Mouse (Mus musculus) hindbrain, embryonic 11.5 days (tissue): ENCODE measurements at regions not wholly inside any gene's neighbourhood (a gene's known extent, or its start where the extent isn't known, plus 50 kb on each side); places are given as distances from the start of the nearest gene placed in this dataset.

Experiments used
- ATAC-seq: fragments of 200-750 bp; cut with Nextera tagmentation; 2 replicates; pipeline ENCODE4 v1.8.0; 2017; ENCODE audit warnings: mild to moderate bottlenecking, moderate TSS enrichment, moderate library complexity; ENCODE audit not compliant: low FRiP score
- DNase-seq: peaks from one replicate; pipeline ENCODE4 v3.0.0-alpha.2; 2015; ENCODE audit warnings: low spot score
- H3K27ac ChIP-seq: fragments of 300-500 bp; sonication (generic); 2 replicates; pipeline ENCODE4 v1.5.1; 2014; ENCODE audit warnings: mild to moderate bottlenecking, low read depth, low read length
- H3K27me3 ChIP-seq: fragments of 300-500 bp; sonication (generic); 2 replicates; pipeline ENCODE4 v1.6.1; 2014; ENCODE audit warnings: mild to moderate bottlenecking, low read length, moderate library complexity, mixed read lengths; ENCODE audit not compliant: control insufficient read depth, insufficient read depth
- H3K36me3 ChIP-seq: fragments of 300-500 bp; sonication (generic); 2 replicates; pipeline ENCODE4 v1.6.1; 2014; ENCODE audit warnings: mild to moderate bottlenecking, low read length, moderate library complexity, mixed read lengths; ENCODE audit not compliant: control insufficient read depth, insufficient read depth
- H3K4me1 ChIP-seq: fragments of 300-500 bp; sonication (generic); replicated peaks from 2 replicates; pipeline ENCODE4 v1.6.1; 2014; ENCODE audit warnings: low read length, mixed read lengths; ENCODE audit not compliant: control insufficient read depth, insufficient read depth
- H3K4me2 ChIP-seq: fragments of 300-500 bp; sonication (generic); replicated peaks from 2 replicates; pipeline ENCODE4 v1.6.1; 2014; ENCODE audit warnings: mild to moderate bottlenecking, low read depth, low read length
- H3K4me3 ChIP-seq: fragments of 300-500 bp; sonication (generic); 2 replicates; pipeline ENCODE4 v1.5.1; 2014; ENCODE audit warnings: low read depth, low read length
- H3K9ac ChIP-seq: fragments of 300-500 bp; sonication (generic); 2 replicates; pipeline ENCODE4 v1.6.1; 2014; ENCODE audit warnings: low read depth, low read length
- H3K9me3 ChIP-seq: fragments of 300-500 bp; sonication (generic); 2 replicates; pipeline ENCODE4 v1.6.1; 2016; ENCODE audit warnings: low read length; ENCODE audit not compliant: control insufficient read depth
- WGBS: fragments of 180-500 bp; shearing (Covaris S2); extraction: QIAGEN DNeasy Blood & Tissue Kit; methylation state at CpG from one replicate; pipeline ENCODE4 v1.1.7; 2014; 5-methylcytosine and 5-hydroxymethylcytosine counted together

DNA sequence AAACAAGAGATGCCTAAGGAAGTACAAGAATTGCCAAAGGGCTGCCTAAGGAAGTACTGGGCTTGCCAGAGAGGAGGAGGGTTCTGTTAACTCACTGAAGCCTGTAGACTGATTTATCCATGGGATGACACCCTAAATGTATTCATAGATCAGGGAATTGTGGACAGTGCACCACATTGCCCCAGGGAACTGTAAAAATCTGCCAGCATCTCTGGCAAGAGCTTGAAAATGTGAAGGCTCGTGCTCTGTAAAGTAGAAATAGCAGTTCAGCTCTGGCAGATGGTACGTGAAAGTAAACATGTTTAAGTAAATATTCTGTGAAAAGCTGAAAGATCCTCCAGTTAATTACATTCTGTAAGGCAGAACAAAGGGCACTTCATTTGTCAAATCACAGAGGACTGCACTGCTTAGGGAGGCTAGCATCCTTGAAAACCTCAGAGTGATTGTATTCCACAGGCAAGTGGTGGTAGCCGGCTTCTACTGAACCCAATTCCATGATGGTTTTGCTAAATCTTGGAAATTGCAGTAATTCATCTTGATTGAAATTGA lies 445.9 kb upstream of the Grin3a start:
- Histone ChIP-seq H3K4me1 (no peaks in the 10 kb centered on the region), H3K9me3 (no peaks in the 10 kb centered on the region), H3K4me3 (no peak overlapping the region), H3K9ac (no peak overlapping the region), H3K36me3 (no peaks in the 10 kb centered on the region), H3K27me3 (no peaks in the 10 kb centered on the region), H3K4me2 (no peak overlapping the region), H3K27ac (no peak overlapping the region)
- no peak for ATAC-seq
- DNase-seq = no peak
- WGBS = 84% methylated on average over 3 of the region's 3 CpGs

GRCm38 (mm10) chr4:50286602-50287001 lies 441.1 kb upstream of the Grin3a start:
- H3K4me2 ChIP-seq = no peak overlapping the region
- no peaks in the 10 kb centered on the region for H3K36me3 ChIP-seq
- H3K27ac ChIP-seq = no peak overlapping the region
- H3K9me3 ChIP-seq = no peaks in the 10 kb centered on the region
- no peaks in the 10 kb centered on the region for H3K4me1 ChIP-seq
- no peaks in the 10 kb centered on the region for H3K27me3 ChIP-seq
- DNase-seq (no peak), ATAC-seq (no peak)
- H3K4me3 ChIP-seq = no peak overlapping the region
- 82% methylated on average over 2 of the region's 2 CpGs for WGBS
- no peak overlapping the region for H3K9ac ChIP-seq

- Histone ChIP-seq H3K4me2 (no peak overlapping the region), H3K36me3 (no peaks in the 10 kb centered on the region), H3K9ac (no peak overlapping the region), H3K27me3 (no peaks in the 10 kb centered on the region), H3K9me3 (no peaks in the 10 kb centered on the region), H3K4me1 (no peaks in the 10 kb centered on the region), H3K4me3 (no peak overlapping the region), H3K27ac (no peak overlapping the region)
- ATAC-seq = no peak
- DNase-seq = no peak
- 76% methylated on average over 2 of the region's 2 CpGs for WGBS
Measured at GRCm38 (mm10) chr4:50259012-50259601, 413.6 kb upstream of the Grin3a start.

DNA sequence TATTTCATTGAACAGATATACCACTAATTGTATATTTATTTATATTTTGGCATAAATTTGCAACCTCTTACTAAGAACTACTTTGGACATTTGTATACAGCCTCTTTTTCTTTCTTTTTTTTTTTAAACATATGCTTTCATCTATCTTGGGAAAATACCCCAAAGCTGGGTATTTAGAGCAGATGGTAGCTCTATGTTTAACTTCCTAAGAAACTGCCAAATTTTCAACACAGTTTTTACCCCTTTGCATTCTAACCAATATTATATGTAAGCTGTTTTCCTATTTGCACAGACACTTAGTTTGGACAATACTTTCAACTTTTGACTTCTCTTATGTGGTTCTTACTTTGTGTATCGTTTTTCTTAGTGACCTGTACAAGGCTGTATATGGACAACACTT lies 396.5 kb upstream of the Grin3a start:
- whole genome bisulfite sequencing = 77% methylated on average over 1 of the region's 1 CpGs

DNA sequence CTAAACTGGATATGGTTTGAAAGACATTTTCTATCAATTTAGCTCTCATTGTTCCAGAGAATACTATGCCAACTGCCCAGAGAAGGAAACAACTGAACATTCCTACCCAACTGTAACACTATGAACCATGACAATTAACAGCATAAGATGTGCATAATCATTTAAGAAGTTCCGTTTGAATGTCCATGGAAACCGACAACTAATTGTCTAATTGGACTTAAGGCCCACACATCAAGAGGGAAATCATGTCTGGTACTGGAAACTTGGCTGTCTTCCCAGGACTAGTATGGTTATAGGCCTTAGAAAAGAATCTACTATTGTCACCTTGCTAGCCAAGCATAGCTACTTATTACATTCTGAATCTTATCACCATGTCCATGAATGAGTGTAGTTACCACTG lies 395.4 kb upstream of the Grin3a start:
- Histone ChIP-seq H3K9ac (no peak overlapping the region), H3K4me3 (no peak overlapping the region), H3K27ac (no peak overlapping the region), H3K36me3 (no peaks in the 10 kb centered on the region), H3K4me2 (no peak overlapping the region), H3K27me3 (no peaks in the 10 kb centered on the region), H3K9me3 (no peaks in the 10 kb centered on the region), H3K4me1 (no peaks in the 10 kb centered on the region)
- DNase-seq (no peak), ATAC-seq (no peak)
- WGBS = 92% methylated on average over 2 of the region's 2 CpGs

More for the DNA sequence above, 396.5 kb upstream of the Grin3a start:
- H3K27me3 ChIP-seq = no peaks in the 10 kb centered on the region
- DNase-seq (no peak), ATAC-seq (no peak)
- no peaks in the 10 kb centered on the region for H3K4me1 ChIP-seq
- no peak overlapping the region for H3K4me2 ChIP-seq
- H3K4me3 ChIP-seq = no peak overlapping the region
- H3K27ac ChIP-seq = no peak overlapping the region
- no peaks in the 10 kb centered on the region for H3K9me3 ChIP-seq
- H3K9ac ChIP-seq = no peak overlapping the region
- H3K36me3 ChIP-seq = no peaks in the 10 kb centered on the region

- Histone ChIP-seq H3K9me3 (no peaks in the 10 kb centered on the region), H3K27me3 (no peaks in the 10 kb centered on the region), H3K27ac (no peak overlapping the region), H3K9ac (no peak overlapping the region), H3K4me2 (no peak overlapping the region), H3K36me3 (no peaks in the 10 kb centered on the region), H3K4me3 (no peak overlapping the region), H3K4me1 (no peaks in the 10 kb centered on the region)
- DNase-seq (no peak), ATAC-seq (no peak)
- 81% methylated on average over 2 of the region's 2 CpGs for WGBS
Measured at GRCm38 (mm10) chr4:50239386-50239785, 393.8 kb upstream of the Grin3a start.

GRCm38 (mm10) chr4:50235476-50235875 lies 389.9 kb upstream of the Grin3a start:
- no peak overlapping the region for H3K4me3 ChIP-seq
- no peak overlapping the region for H3K9ac ChIP-seq
- H3K4me2 ChIP-seq = no peak overlapping the region
- no peak overlapping the region for H3K27ac ChIP-seq
- H3K27me3 ChIP-seq = no peaks in the 10 kb centered on the region
- H3K36me3 ChIP-seq = no peaks in the 10 kb centered on the region
- WGBS = 71% methylated on average over 3 of the region's 3 CpGs
- ATAC-seq (no peak), DNase-seq (no peak)
- no peaks in the 10 kb centered on the region for H3K9me3 ChIP-seq
- no peaks in the 10 kb centered on the region for H3K4me1 ChIP-seq

GRCm38 (mm10) chr4:50203348-50203747 lies 357.8 kb upstream of the Grin3a start:
- DNase-seq (no peak), ATAC-seq (no peak)
- no peak overlapping the region for H3K9ac ChIP-seq
- H3K27ac ChIP-seq = no peak overlapping the region
- H3K4me1 ChIP-seq = no peaks in the 10 kb centered on the region
- H3K9me3 ChIP-seq = no peaks in the 10 kb centered on the region
- no peak overlapping the region for H3K4me2 ChIP-seq
- 73% methylated on average over 3 of the region's 3 CpGs for WGBS
- H3K4me3 ChIP-seq = no peak overlapping the region
- no peaks in the 10 kb centered on the region for H3K27me3 ChIP-seq
- no peaks in the 10 kb centered on the region for H3K36me3 ChIP-seq

GRCm38 (mm10) chr4:50177196-50177595 lies 331.7 kb upstream of the Grin3a start:
- ATAC-seq = no peak
- no peak overlapping the region for H3K4me2 ChIP-seq

More at GRCm38 (mm10) chr4:50177196-50177595, 331.7 kb upstream of the Grin3a start:
- Histone ChIP-seq H3K4me3 (no peak overlapping the region), H3K36me3 (no peaks in the 10 kb centered on the region), H3K27me3 (no peaks in the 10 kb centered on the region), H3K9me3 (no peaks in the 10 kb centered on the region), H3K9ac (no peak overlapping the region), H3K4me1 (no peaks in the 10 kb centered on the region), H3K27ac (no peak overlapping the region)
- no peak for DNase-seq
